ENCODE assay signal across 21 mouse cellular contexts in the genomic region with DNA sequence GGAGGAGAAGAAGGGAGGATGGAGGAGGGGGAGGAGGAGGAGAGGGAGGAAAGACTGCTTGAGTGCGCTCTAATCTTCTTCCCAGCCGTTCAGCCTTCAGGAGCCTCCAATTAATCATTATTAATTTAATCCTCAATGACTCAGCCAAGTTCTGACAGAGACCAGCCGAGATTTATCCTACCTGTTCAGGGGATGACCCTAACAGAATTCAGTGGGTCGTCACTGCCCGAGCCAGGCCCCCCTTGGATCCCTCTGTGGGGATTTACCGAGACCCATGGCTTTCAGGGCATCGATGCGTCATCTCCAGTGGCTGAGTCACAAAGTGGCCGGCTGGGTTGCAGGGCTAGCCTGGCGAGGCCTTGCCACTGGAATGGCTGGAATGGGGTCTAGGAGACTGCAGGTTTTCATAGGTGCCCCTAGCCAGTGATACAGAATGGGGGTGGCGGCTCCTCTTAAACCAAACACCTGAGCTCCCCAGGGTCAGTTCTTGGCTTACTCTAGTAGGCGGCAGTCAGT.
A peak's percentile ranks its signal among the peaks of the same experiment; 100 is the strongest.
DNase-seq lines count a peak whose midpoint lies in the region; ATAC-seq lines count a peak whose summit lies in the region.
"Had no signal": no experiment of that assay in that cellular context is flagged by ENCODE, and none has a peak within 500 bp of the region (broad histone marks: within the 10 kb centered on the region; RNA-seq: fewer than 3 reads in every experiment).

No protein-coding gene starts in this region.

- H3K27ac ChIP-seq in midbrain, embryonic 12.5 days (replicated peaks) = peak overlapping the region; percentile 35; the same call in 1 of the 2 replicates
- H3K27ac ChIP-seq in midbrain, embryonic 11.5 days (ENCODE audit: low read depth, low read length) = no peak overlapping the region
- H3K27ac ChIP-seq: heart, embryonic 13.5 days; hindbrain, embryonic 15.5 days; intestine, embryonic 15.5 days; liver, embryonic 15.5 days; neural tube, embryonic 12.5 days had no signal

- H3K4me1 ChIP-seq in midbrain, embryonic 12.5 days = peaks cover 32% of the 10 kb centered on the region
- peaks cover 29% of the 10 kb centered on the region for H3K4me1 ChIP-seq in midbrain, embryonic 11.5 days (ENCODE audit: control insufficient read depth, insufficient read depth, low read length)

- H3K9ac ChIP-seq in midbrain, embryonic 12.5 days (replicated peaks) = no peak overlapping the region
- no peak overlapping the region for H3K9ac ChIP-seq in midbrain, embryonic 11.5 days (ENCODE audit: low read length)
- H3K9ac ChIP-seq: heart, embryonic 13.5 days; hindbrain, embryonic 15.5 days; intestine, embryonic 15.5 days; liver, embryonic 15.5 days; neural tube, embryonic 12.5 days had no signal

- H3K36me3 ChIP-seq in midbrain, embryonic 12.5 days = no peaks in the 10 kb centered on the region
- H3K36me3 ChIP-seq in midbrain, embryonic 11.5 days (ENCODE audit: control insufficient read depth, insufficient read depth, low read length) = no peaks in the 10 kb centered on the region
- H3K36me3 ChIP-seq: heart, embryonic 13.5 days; hindbrain, embryonic 15.5 days; intestine, embryonic 15.5 days; liver, embryonic 15.5 days; neural tube, embryonic 12.5 days had no signal

- WGBS in midbrain, embryonic 12.5 days = 58% methylated on average over 12 of the region's 12 CpGs
- WGBS in midbrain, embryonic 11.5 days = 63% methylated on average over 12 of the region's 12 CpGs

- H3K4me2 ChIP-seq in midbrain, embryonic 12.5 days (replicated peaks) = no peak overlapping the region
- H3K4me2 ChIP-seq in midbrain, embryonic 11.5 days = no peak overlapping the region
- H3K4me2 ChIP-seq: heart, embryonic 13.5 days; hindbrain, embryonic 15.5 days; intestine, embryonic 15.5 days; liver, embryonic 15.5 days; neural tube, embryonic 12.5 days had no signal

- ATAC-seq in midbrain, embryonic 12.5 days (ENCODE audit: low FRiP score, low read depth) = no peak
- no peak for ATAC-seq in midbrain, embryonic 11.5 days (ENCODE audit: low FRiP score)
- no peak for ATAC-seq in monocyte, adult 5-6 weeks (replicated peaks; ENCODE audit: insufficient number of reproducible peaks, low FRiP score, low TSS enrichment, poor library complexity, severe bottlenecking)

- peak; percentile 86 for DNase-seq in adrenal gland, adult 2 months
- DNase-seq in adrenal gland, postnatal 4 days (ENCODE audit: low spot score in 2 of 2) = no peak
- DNase-seq in midbrain, embryonic 11.5 days (ENCODE audit: low spot score, missing footprints) = no peak
- peak; percentile 62 for DNase-seq in adrenal gland, adult 8-10 months
- peak; percentile 16 for DNase-seq in retina, embryonic 14.5 days (ENCODE audit: low spot score)
- DNase-seq in gastrocnemius, postnatal 10 days = no peak
- DNase-seq: cerebellum, adult 9-11 months; heart, adult 11 months; kidney, adult 9 months; kidney, postnatal 36 days; layer of hippocampus, adult 9-11 months; spleen, adult 18-20 months; thymus, adult 18-20 months had no signal

- H3K4me3 ChIP-seq in midbrain, embryonic 12.5 days = no peak overlapping the region
- H3K4me3 ChIP-seq in midbrain, embryonic 11.5 days (ENCODE audit: low read depth, low read length) = no peak overlapping the region
- H3K4me3 ChIP-seq: erythroblast, embryonic 14.5 days; heart, embryonic 13.5 days; hindbrain, embryonic 15.5 days; intestine, embryonic 15.5 days; liver, embryonic 15.5 days; neural tube, embryonic 12.5 days had no signal

- H3K27me3 ChIP-seq in midbrain, embryonic 12.5 days = peaks cover 36% of the 10 kb centered on the region; the same call in 1 of the 2 replicates
- H3K27me3 ChIP-seq in midbrain, embryonic 11.5 days (ENCODE audit: control insufficient read depth, insufficient read depth, low read length) = no peaks in the 10 kb centered on the region
- H3K27me3 ChIP-seq: heart, embryonic 13.5 days; hindbrain, embryonic 15.5 days; intestine, embryonic 15.5 days; neural tube, embryonic 12.5 days had no signal

- no peaks in the 10 kb centered on the region for H3K9me3 ChIP-seq in midbrain, embryonic 12.5 days
- no peaks in the 10 kb centered on the region for H3K9me3 ChIP-seq in midbrain, embryonic 11.5 days (ENCODE audit: control insufficient read depth, low read length)
- H3K9me3 ChIP-seq: heart, embryonic 13.5 days; hindbrain, embryonic 15.5 days; intestine, embryonic 15.5 days; liver, embryonic 15.5 days; neural tube, embryonic 12.5 days had no signal

Comparison
In these comparisons a context has a peak if more than half of its experiments do, and no peak if none do; other contexts are left out.
1. DNase-seq: peak in adrenal gland, adult 2 months (single experiment), adrenal gland, adult 8-10 months (single experiment) and retina, embryonic 14.5 days (single experiment); none in adrenal gland, postnatal 4 days (0 of 2), midbrain, embryonic 11.5 days (single experiment) and gastrocnemius, postnatal 10 days (single experiment).